Mouse (Mus musculus): ENCODE data around the gene Ovgp1.
"Not testable (repeated sequence)": the region's sequence is repeated elsewhere in the genome, so short reads cannot be mapped to it uniquely, and the experiment has no call there.

The Ovgp1 gene

DNA sequence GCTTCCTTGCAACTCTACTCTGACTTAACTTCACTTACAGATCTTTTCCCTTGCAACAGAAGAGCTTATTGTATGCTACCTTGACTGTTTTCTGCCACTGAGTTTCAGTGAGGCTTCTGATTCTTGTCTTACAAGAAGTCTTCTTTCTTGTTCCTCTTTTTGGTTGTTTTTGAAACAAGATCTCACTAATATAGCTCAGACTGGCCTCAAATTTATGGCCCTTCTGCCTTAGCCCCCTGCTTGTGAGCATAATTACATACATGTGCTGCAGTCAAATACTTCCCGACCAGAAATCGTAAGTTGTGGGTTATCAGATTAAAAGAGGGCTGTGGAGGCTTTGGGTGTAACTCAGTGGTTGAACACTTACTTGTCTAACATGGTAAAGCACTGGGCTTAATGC lies 21.2 kb downstream of the Ovgp1 start:
- no peak for DNase-seq (ENCODE audit: low spot score)

DNA sequence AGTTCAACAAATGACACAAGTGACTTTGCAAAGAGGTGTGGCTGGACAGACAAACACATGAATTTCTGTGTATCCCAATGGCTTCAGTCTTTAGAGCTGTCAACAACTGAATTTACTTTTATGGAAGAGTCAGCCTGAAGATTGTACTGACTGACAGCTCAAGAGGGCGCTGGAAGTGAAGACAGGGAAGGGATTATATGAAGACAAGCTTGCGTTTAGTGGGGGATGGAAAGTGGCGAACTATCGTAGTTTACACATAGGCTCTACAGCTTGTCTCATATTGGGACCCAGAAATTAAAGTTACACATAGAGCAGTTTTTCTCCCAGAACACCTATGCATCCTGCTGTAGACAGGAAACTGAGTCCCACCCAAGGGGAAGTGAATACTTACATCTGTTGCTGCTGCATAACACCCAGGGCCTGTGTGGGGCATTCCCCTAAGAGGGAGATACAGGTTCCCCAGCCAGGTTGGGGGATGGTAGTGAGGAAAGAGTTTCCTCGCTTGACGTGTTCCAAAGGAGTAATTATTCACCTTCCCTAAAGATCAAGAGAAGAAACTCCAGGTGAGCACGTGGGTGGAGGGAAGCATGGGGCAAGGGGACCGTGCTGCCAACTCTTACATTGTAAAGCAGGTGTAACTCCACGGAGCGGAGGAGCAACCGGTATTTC lies 27.3 kb downstream of the Ovgp1 start:
- no peak for DNase-seq (ENCODE audit: low spot score)

GRCm38 (mm10) chr3:106001416-106002370 lies 28.2 kb downstream of the Ovgp1 start:
- DNase-seq (ENCODE audit: low spot score), result no peak

DNA sequence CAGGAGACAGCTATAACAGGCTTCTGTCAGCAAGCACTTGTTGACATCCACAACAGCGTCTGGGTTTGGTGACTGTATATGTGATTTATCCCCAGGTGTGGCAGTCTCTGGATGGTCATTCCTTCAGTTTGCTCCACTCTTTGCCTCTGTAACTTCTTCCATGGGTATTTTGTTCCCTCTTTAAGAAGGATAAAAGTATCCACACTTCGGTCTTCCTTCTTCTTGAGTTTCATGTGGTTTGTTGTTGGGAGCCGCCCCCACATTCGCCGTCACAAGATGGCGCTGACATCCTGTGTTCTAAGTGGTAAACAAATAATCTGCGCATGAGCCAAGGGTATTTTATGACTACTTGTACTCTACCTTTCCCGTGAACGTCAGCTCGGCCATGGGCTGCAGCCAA lies 29.8 kb downstream of the Ovgp1 start:
- not testable (repeated sequence) for DNase-seq (ENCODE audit: low spot score)

DNA sequence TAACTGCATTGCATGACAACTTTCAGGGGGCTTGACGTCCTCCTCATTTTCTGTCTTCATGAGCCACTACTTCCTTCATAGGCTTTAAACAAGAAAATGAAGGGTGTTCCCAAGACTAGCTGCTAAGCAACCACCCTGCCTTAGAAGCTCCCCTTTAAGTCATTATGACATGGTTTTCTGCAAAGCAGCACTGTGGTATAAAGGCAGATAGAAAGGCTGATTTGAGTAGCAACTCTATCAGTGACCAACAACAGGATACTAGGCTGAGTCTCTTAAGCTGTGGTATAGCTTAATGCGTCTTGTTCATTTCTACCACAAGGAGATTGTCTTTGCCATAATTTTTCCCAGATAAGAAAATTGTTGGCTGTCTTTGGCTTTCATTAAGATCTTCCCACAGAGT lies 41.0 kb downstream of the Ovgp1 start, which contains the start of gene Pifo:
Pifo (minus strand) TSS at position 101 of the 400 bp plus-strand sequence.
- DNase-seq (ENCODE audit: low spot score), result no peak

GRCm38 (mm10) chr3:106021840-106022239 lies 48.3 kb downstream of the Ovgp1 start:
- no peak for DNase-seq (ENCODE audit: low spot score)

- no peak for DNase-seq (ENCODE audit: low spot score)
Observed at GRCm38 (mm10) chr3:106024135-106024534, 50.6 kb downstream of the Ovgp1 start.

DNA sequence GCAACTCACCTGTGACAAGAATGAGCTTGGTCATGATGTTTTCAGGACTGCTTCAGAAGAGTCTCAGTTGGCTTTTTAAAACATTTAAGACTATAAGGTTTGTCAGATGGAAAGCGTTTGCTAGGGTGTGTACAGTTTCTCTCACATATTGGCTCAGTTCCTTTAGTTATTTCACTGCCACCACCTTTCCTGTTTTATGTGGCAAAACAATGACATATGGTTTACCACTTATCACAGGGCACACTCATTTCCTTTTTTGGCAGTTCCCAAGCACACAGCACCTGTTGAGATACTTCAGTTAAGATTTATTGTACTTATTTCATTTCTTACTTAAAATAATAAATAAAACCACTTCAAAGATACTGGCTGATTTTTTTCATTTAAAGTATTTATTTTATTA lies 59.3 kb downstream of the Ovgp1 start, which contains the start of gene Chil5:
Chil5 (minus strand) TSS at position 34 of the 400 bp plus-strand sequence.
- DNase-seq (ENCODE audit: low spot score), result no peak

Data from ovary, postnatal 14 days (tissue).